In the genomic region with DNA sequence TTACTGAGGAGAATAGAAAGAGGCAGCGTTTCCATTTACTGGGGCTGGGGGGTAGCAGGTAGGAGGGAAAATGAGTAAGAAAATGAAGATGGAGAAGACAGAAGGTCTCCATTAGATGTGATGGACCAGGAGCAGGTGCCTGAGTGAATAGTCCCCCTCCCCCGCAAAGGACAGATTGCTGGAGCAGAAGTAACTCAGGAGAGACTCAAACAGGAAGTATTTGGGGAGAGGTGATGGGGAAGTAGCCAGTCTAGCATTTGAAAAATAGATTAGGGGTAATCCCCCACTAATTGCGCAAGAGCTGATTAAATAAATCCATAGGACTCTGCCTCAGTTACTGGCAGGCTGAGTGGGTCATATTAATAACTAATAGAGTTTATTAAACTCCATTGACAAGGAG, we compare ENCODE assay signal across 27 mouse cellular contexts. TPM values are rescaled to one million over a fixed set of nuclear protein-coding genes. Genes with fewer than 3 reads are reported as not detected.
A peak's percentile ranks its signal among the peaks of the same experiment; 100 is the strongest.
DNase-seq lines count a peak whose midpoint lies in the region; ATAC-seq lines count a peak whose summit lies in the region.
"Had no signal": no experiment of that assay in that cellular context is flagged by ENCODE, and none has a peak within 500 bp of the region (broad histone marks: within the 10 kb centered on the region; RNA-seq: fewer than 3 reads in every experiment).

No protein-coding gene starts in this region.

- ATAC-seq in monocyte, adult 5-6 weeks (replicated peaks; ENCODE audit: insufficient number of reproducible peaks, low FRiP score, low TSS enrichment, poor library complexity, severe bottlenecking), result peak; percentile 59
- ATAC-seq: CD4-positive, CD25-positive, alpha-beta regulatory T cell, adult 4 months; forebrain, embryonic 14.5 days; hindbrain, embryonic 16.5 days; midbrain, embryonic 16.5 days had no signal

- peak; percentile 60 for DNase-seq in heart, adult 11 months
- DNase-seq in heart, postnatal 4 days, result no peak
- DNase-seq in A20 (ENCODE audit: low read depth, low spot score) (peak; percentile 54), MEL-GATA-1-ER (ENCODE audit: extremely low read depth, low read depth) (peak; percentile 54)
- no peak for DNase-seq in thymus, postnatal 4 days
- DNase-seq in kidney, adult 18-20 months, result no peak
- DNase-seq in gastrocnemius, adult 18-20 months (ENCODE audit: low spot score), result no peak
- DNase-seq: adrenal gland, postnatal 10 days; cerebellum, adult 8-10 months; cerebellum, postnatal 36 days; embryo, embryonic 11 days; gastrocnemius, postnatal 25 days; heart, adult 2 months; heart, postnatal 14 days; kidney, adult 8-10 months; kidney, postnatal 4 days; liver; lung, embryonic 14.5 days; lung, postnatal 14 days; right cerebral cortex, postnatal 25 days; thymus, adult 18-20 months; thymus, postnatal 36 days had no signal

RNA-seq across cellular contexts. Expression of a gene that starts 45.2 kb away (rescaled TPM):
- total RNA-seq in heart, postnatal 4 days (2021), result 1 to 10 TPM; 1.8 to 2.6 TPM
- total RNA-seq in monocyte, adult 5-6 weeks (2017), result 1.3 to 6.6 TPM (median 1.8 TPM) in 3 replicates
- under 1 TPM; 0.43 to 0.73 TPM for total RNA-seq in gastrocnemius, adult 18-20 months (2021)

Comparison
In these comparisons a context has a peak if more than half of its experiments do, and no peak if none do; other contexts are left out.
1. DNase-seq: peak in heart, adult 11 months (single experiment), A20 (single experiment) and MEL-GATA-1-ER (single experiment); none in heart, postnatal 4 days (single experiment), thymus, postnatal 4 days (single experiment), kidney, adult 18-20 months (single experiment) and gastrocnemius, adult 18-20 months (single experiment).